Comparison of ENCODE assay signal across 42 mouse cellular contexts in the genomic region with DNA sequence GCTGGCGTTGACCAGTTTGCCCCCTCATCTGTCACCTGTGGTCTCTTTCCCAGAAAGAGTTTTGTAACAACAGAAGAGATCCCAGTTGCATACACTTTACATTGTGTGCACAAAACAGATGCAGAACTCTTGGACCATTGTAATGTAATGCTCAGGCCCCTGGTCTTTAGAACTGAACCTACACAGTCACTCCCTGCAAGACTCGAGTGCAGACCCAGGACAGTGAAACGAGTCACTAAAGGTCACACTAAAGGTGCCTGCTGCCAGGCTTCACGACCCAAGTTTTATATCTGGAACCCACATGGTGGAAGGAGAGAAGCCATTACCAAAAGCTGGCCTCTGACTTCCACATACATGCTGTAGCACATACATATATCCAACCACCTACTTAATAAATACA. TPM values are rescaled to one million over a fixed set of nuclear protein-coding genes. Genes with fewer than 3 reads are reported as not detected.
"Had no signal": no experiment of that assay in that cellular context is flagged by ENCODE, and none has a peak within 500 bp of the region (broad histone marks: within the 10 kb centered on the region; RNA-seq: fewer than 3 reads in every experiment).

No protein-coding gene starts in this region.

- H3K9ac ChIP-seq: heart, embryonic 13.5 days; heart, embryonic 15.5 days; hindbrain, embryonic 13.5 days; hindbrain, embryonic 15.5 days; kidney, embryonic 15.5 days; limb, embryonic 12.5 days; liver, embryonic 13.5 days had no signal

- H3K36me3 ChIP-seq: heart, embryonic 13.5 days; heart, embryonic 15.5 days; hindbrain, embryonic 13.5 days; hindbrain, embryonic 15.5 days; kidney, embryonic 15.5 days; limb, embryonic 10.5 days; limb, embryonic 12.5 days; liver, embryonic 13.5 days had no signal

- H3K27ac ChIP-seq: heart, embryonic 13.5 days; heart, embryonic 15.5 days; hindbrain, embryonic 13.5 days; hindbrain, embryonic 15.5 days; hindbrain, postnatal 0 days; kidney, embryonic 15.5 days; kidney, postnatal 0 days; limb, embryonic 10.5 days; limb, embryonic 12.5 days; liver, embryonic 13.5 days had no signal

- H3K4me2 ChIP-seq: heart, embryonic 11.5 days; heart, embryonic 13.5 days; heart, embryonic 15.5 days; hindbrain, embryonic 13.5 days; hindbrain, embryonic 15.5 days; kidney, embryonic 15.5 days; limb, embryonic 12.5 days; liver, embryonic 11.5 days; liver, embryonic 13.5 days had no signal

- ATAC-seq: hindbrain, postnatal 0 days; intestine, embryonic 16.5 days had no signal

- DNase-seq: gastrocnemius, postnatal 14 days; heart, adult 18-20 months; heart, postnatal 14 days; heart, postnatal 36 days; kidney, adult 11 months; kidney, adult 2 months; kidney, adult 9 months; kidney, postnatal 14 days; kidney, postnatal 36 days; layer of hippocampus, adult 9-11 months; layer of hippocampus, postnatal 36 days; liver; liver, embryonic 13.5 days had no signal

- H3K9me3 ChIP-seq: heart, embryonic 13.5 days; heart, embryonic 15.5 days; hindbrain, embryonic 13.5 days; hindbrain, embryonic 15.5 days; kidney, embryonic 15.5 days; limb, embryonic 10.5 days; limb, embryonic 12.5 days; liver, embryonic 13.5 days had no signal

- H3K4me1 ChIP-seq: heart, embryonic 13.5 days; heart, embryonic 15.5 days; kidney, embryonic 15.5 days; liver, embryonic 13.5 days had no signal

- H3K4me3 ChIP-seq: heart, embryonic 13.5 days; heart, embryonic 15.5 days; hindbrain, embryonic 13.5 days; hindbrain, embryonic 15.5 days; kidney, embryonic 15.5 days; limb, embryonic 10.5 days; limb, embryonic 12.5 days; liver, embryonic 13.5 days had no signal

RNA-seq across cellular contexts. Expression of gene Spaca7, which starts 27.2 kb away (rescaled TPM):
- total RNA-seq: gastrocnemius, adult 18-20 months; gastrocnemius, adult 8-10 months; gastrocnemius, postnatal 14 days; gastrocnemius, postnatal 4 days; granulocyte monocyte progenitor cell, adult 5-6 weeks; heart, adult 18-20 months; heart, postnatal 14 days; heart, postnatal 36 days; hematopoietic stem cell, adult 5-6 weeks; hindbrain, postnatal 0 days; layer of hippocampus, adult 18-20 months; layer of hippocampus, adult 8-10 months; layer of hippocampus, postnatal 14 days; layer of hippocampus, postnatal 36 days; left cerebral cortex, adult 18-20 months; left cerebral cortex, adult 8-10 months; left cerebral cortex, postnatal 14 days; left cerebral cortex, postnatal 36 days had no signal
- polyA plus RNA-seq: heart, embryonic 11.5 days; heart, embryonic 13.5 days; heart, embryonic 15.5 days; heart, postnatal 0 days; hindbrain, embryonic 11.5 days; hindbrain, embryonic 13.5 days; hindbrain, embryonic 15.5 days; hindbrain, postnatal 0 days; intestine, embryonic 14.5 days; intestine, embryonic 16.5 days; large intestine, adult 2 months; limb, embryonic 10.5 days; limb, embryonic 12.5 days; limb, embryonic 14.5 days; liver, embryonic 11.5 days; liver, embryonic 13.5 days had no signal
